Mouse (Mus musculus) erythroblast, embryonic 14.5 days (primary cell): ENCODE measurements around the gene Dgcr8. TPM values are rescaled to one million over a fixed set of nuclear protein-coding genes. Genes with fewer than 3 reads are reported as not detected.

ENCODE experiments used
- H3K27me3 ChIP-seq: 2 replicates; pipeline ENCODE4 v1.6.1; 2012; ENCODE audit warnings: inconsistent platforms; ENCODE audit not compliant: control insufficient read depth
- H3K36me3 ChIP-seq: 2 replicates; pipeline ENCODE4 v1.6.1; 2012; ENCODE audit warnings: mild to moderate bottlenecking, inconsistent platforms; ENCODE audit not compliant: control insufficient read depth
- H3K4me1 ChIP-seq: 2 replicates; pipeline ENCODE4 v1.6.1; 2012; ENCODE audit warnings: inconsistent platforms; ENCODE audit not compliant: control insufficient read depth
- H3K4me3 ChIP-seq: replicated peaks from 2 replicates; pipeline ENCODE3; 2012; ENCODE audit warnings: moderate library complexity, mild to moderate bottlenecking, inconsistent platforms
- H3K9me3 ChIP-seq: 2 replicates; pipeline ENCODE4 v1.6.1; 2012; ENCODE audit warnings: low read length, inconsistent platforms, mixed read lengths; ENCODE audit not compliant: control insufficient read depth
- GATA1 ChIP-seq: IDR thresholded peaks from 2 replicates; pipeline ENCODE4 v1.6.1; 2012; ENCODE audit warnings: low read length, inconsistent platforms, mixed read lengths
- TAL1 ChIP-seq: IDR thresholded peaks from 3 replicates; pipeline ENCODE4 v1.6.1; 2012; ENCODE audit warnings: low read length, inconsistent platforms, mixed read lengths
- polyA plus RNA-seq: library from polyadenylated mRNA; stranded (reverse); fragments of >175 nt; gene quantifications from 2 replicates; pipeline ENCODE4 v1.2.3, GENCODE M21; 2012

Gene Dgcr8
- polyA plus RNA-seq, 1 experiment: 0.64 TPM

GRCm38 (mm10) chr16:18236676-18237501 is 52.2 kb downstream of the Dgcr8 start:
- Histone ChIP-seq H3K4me1 (peaks cover 35% of the 10 kb centered on the region), H3K36me3 (peaks cover 57% of the 10 kb centered on the region), H3K9me3 (no peaks in the 10 kb centered on the region), H3K4me3 (no peak overlapping the region), H3K27me3 (peaks cover 38% of the 10 kb centered on the region)
- no peak for TF ChIP-seq GATA1
- TF ChIP-seq TAL1: no peak

- no peaks in the 10 kb centered on the region for H3K9me3 ChIP-seq
- peak overlapping the region; percentile 59 for H3K4me3 ChIP-seq
- peaks cover 44% of the 10 kb centered on the region for H3K36me3 ChIP-seq
- H3K4me1 ChIP-seq: peaks cover 35% of the 10 kb centered on the region
- H3K27me3 ChIP-seq: peaks cover 38% of the 10 kb centered on the region
- no peak for TF ChIP-seq GATA1
- no peak for TF ChIP-seq TAL1
These were observed 53.5 kb downstream of the Dgcr8 start for GRCm38 (mm10) chr16:18235389-18236065.

DNA sequence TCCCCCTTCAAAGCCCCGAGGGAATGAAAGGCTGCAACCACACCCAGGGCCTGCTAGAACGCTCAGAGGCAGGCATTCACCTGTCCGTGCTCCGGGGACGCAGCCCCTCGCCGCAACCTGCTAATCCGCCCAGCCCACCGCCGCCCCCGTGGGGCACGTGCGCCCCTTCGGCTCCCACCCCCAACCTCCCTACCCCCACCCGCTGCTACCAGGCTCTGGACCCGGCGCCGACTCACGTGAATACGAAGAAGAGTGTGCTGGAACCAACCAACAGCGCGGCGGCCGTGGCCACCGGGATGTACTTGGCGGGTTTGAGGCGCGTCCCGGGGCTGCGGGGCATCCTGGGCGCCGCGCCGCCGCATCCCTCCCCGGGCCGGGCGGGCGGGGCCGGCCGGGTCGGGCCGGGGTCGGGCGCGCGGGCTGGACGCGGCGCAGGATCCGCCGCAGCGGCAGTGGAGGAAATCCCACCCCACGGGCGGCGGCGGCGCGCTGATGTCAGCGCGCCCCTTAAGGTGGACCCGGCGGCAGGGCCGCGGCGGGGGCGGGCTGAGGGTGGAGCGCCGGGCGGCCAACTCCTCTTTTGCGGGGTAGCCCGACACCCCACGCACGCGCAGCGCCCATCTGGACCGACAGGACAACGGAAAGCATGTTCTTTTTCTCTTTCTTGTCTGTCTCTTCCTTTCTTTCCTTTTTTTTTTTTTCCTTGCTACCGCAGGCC is 54.2 kb downstream of the Dgcr8 start, which contains the start of gene Zdhhc8:
TSS of gene Zdhhc8 (minus strand) at position 466 of the 718 bp plus-strand sequence.
- TF ChIP-seq TAL1: no peak
- no peak for TF ChIP-seq GATA1
- Histone ChIP-seq H3K9me3 (no peaks in the 10 kb centered on the region), H3K4me1 (peaks cover 35% of the 10 kb centered on the region), H3K36me3 (peaks cover 37% of the 10 kb centered on the region), H3K27me3 (peaks cover 38% of the 10 kb centered on the region), H3K4me3 (peak within 1 kb of the TSS; percentile 59)

- Histone ChIP-seq H3K9me3 (no peaks in the 10 kb centered on the region), H3K27me3 (peaks cover 38% of the 10 kb centered on the region), H3K4me3 (peak overlapping the region; percentile 59), H3K36me3 (peaks cover 29% of the 10 kb centered on the region), H3K4me1 (peaks cover 35% of the 10 kb centered on the region)
- TF ChIP-seq TAL1 (no peak), GATA1 (no peak)
These were observed 55.0 kb downstream of the Dgcr8 start for GRCm38 (mm10) chr16:18233919-18234670.

GRCm38 (mm10) chr16:18233451-18233850 is 55.6 kb downstream of the Dgcr8 start:
- Histone ChIP-seq H3K4me3 (no peak overlapping the region), H3K9me3 (no peaks in the 10 kb centered on the region), H3K4me1 (peaks cover 35% of the 10 kb centered on the region), H3K27me3 (peaks cover 38% of the 10 kb centered on the region), H3K36me3 (peaks cover 23% of the 10 kb centered on the region)
- no peak for TF ChIP-seq GATA1
- no peak for TF ChIP-seq TAL1

DNA sequence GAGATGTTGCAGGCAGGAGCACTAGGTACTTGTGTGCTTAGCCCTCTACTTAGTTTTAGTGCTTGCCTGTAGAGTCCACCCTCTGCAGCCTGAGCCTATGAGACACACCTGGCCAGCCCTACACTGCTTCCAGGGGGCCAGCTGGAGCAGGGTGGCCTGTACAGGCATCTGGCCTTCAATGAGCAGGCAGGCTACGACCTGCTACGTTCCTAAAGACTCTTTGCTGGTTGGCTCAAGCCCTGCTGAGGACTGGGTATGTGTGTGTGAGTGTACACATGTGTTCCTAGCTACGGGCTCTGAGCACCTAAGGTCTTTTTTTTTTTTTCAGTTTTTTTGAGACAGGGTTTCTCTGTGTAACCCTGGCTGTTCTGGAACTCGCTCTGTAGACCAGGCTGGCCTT is 57.6 kb downstream of the Dgcr8 start:
- H3K27me3 ChIP-seq: peaks cover 35% of the 10 kb centered on the region
- peaks cover 23% of the 10 kb centered on the region for H3K4me1 ChIP-seq
- H3K36me3 ChIP-seq: peaks cover 10% of the 10 kb centered on the region
- H3K4me3 ChIP-seq: no peak overlapping the region
- no peaks in the 10 kb centered on the region for H3K9me3 ChIP-seq
- TF ChIP-seq TAL1 (no peak), GATA1 (no peak)

GRCm38 (mm10) chr16:18231047-18231446 is 58.0 kb downstream of the Dgcr8 start:
- Histone ChIP-seq H3K27me3 (peaks cover 31% of the 10 kb centered on the region), H3K4me1 (peaks cover 19% of the 10 kb centered on the region), H3K4me3 (no peak overlapping the region), H3K36me3 (peaks cover 9% of the 10 kb centered on the region), H3K9me3 (no peaks in the 10 kb centered on the region)
- no peak for TF ChIP-seq GATA1
- TF ChIP-seq TAL1: no peak

DNA sequence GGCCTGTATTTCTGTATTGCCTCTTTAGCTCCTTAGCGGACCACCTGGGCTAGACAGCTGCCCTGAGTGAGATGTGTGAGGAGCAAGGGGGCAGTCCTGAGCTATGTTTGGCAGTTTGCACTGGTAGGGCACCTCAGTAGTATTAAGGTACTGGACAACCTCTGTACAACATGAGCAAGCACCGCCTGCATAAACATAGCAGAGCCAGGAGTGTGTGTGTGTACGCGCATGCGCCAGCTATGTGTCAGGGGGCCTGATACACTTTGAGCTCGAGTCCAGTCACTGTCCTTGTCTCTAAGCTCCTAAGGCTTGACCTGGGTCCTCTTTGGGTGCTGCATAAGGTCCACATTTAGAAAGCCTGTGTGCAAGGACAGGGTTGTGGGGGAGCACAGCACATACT is 58.4 kb downstream of the Dgcr8 start:
- H3K4me3 ChIP-seq: no peak overlapping the region
- peaks cover 14% of the 10 kb centered on the region for H3K4me1 ChIP-seq
- peaks cover 27% of the 10 kb centered on the region for H3K27me3 ChIP-seq
- H3K36me3 ChIP-seq: peaks cover 10% of the 10 kb centered on the region; the same call in 1 of the 2 replicates
- no peaks in the 10 kb centered on the region for H3K9me3 ChIP-seq
- TF ChIP-seq TAL1: no peak
- TF ChIP-seq GATA1: no peak
